Mouse (Mus musculus) embryonic facial prominence, embryonic 13.5 days (tissue): ENCODE data around the gene Lrmp. TPM values are rescaled to one million over a fixed set of nuclear protein-coding genes. Genes with fewer than 3 reads are reported as not detected.
"Not testable (repeated sequence)": the region's sequence is repeated elsewhere in the genome, so short reads cannot be mapped to it uniquely, and the experiment has no call there.

Experiments used
- ATAC-seq: fragments of 200-750 bp; cut with Nextera tagmentation; 2 replicates; pipeline ENCODE4 v1.8.0; 2017; ENCODE audit warnings: low read depth; ENCODE audit not compliant: insufficient number of reproducible peaks, insufficient read depth, low FRiP score, low TSS enrichment
- H3K27ac ChIP-seq: fragments of 300-500 bp; sonication (generic); 2 replicates; pipeline ENCODE4 v1.5.1; 2015; ENCODE audit warnings: moderate library complexity, mild to moderate bottlenecking, inconsistent platforms
- H3K27me3 ChIP-seq: fragments of 300-500 bp; sonication (generic); 2 replicates; pipeline ENCODE4 v1.6.1; 2015; ENCODE audit warnings: mild to moderate bottlenecking, inconsistent platforms
- H3K36me3 ChIP-seq: fragments of 300-500 bp; sonication (generic); 2 replicates; pipeline ENCODE4 v1.6.1; 2015; ENCODE audit warnings: mild to moderate bottlenecking, inconsistent platforms
- H3K4me1 ChIP-seq: fragments of 300-500 bp; sonication (generic); 2 replicates; pipeline ENCODE4 v1.6.1; 2015; ENCODE audit warnings: inconsistent platforms
- H3K4me2 ChIP-seq: fragments of 300-500 bp; sonication (generic); 2 replicates; pipeline ENCODE4 v1.6.1; 2015; ENCODE audit warnings: moderate library complexity, mild to moderate bottlenecking, inconsistent platforms
- H3K4me3 ChIP-seq: fragments of 300-500 bp; sonication (generic); 2 replicates; pipeline ENCODE4 v1.5.1; 2015; ENCODE audit warnings: mild to moderate bottlenecking, inconsistent platforms
- H3K9ac ChIP-seq: fragments of 300-500 bp; sonication (generic); 2 replicates; pipeline ENCODE4 v1.6.1; 2015; ENCODE audit warnings: mild to moderate bottlenecking, inconsistent platforms
- H3K9me3 ChIP-seq: fragments of 300-500 bp; sonication (generic); 2 replicates; pipeline ENCODE4 v1.6.1; 2016; ENCODE audit warnings: inconsistent platforms
- WGBS: fragments of 180-500 bp; shearing (Covaris S2); methylation state at CpG from one replicate; pipeline ENCODE4 v1.1.7; 2015; ENCODE audit warnings: mixed read lengths; 5-methylcytosine and 5-hydroxymethylcytosine counted together
- polyA plus RNA-seq: library from polyadenylated mRNA; unstranded; fragments of >200 nt; fragmentation: Nextera tagmentation; extraction: Ambion mirVana; gene quantifications from 2 replicates; pipeline ENCODE4 v1.2.1, GENCODE M21; 2015

Lrmp gene
- polyA plus RNA-seq, 1 experiment from 2014 or later, result 2.7 TPM

DNA sequence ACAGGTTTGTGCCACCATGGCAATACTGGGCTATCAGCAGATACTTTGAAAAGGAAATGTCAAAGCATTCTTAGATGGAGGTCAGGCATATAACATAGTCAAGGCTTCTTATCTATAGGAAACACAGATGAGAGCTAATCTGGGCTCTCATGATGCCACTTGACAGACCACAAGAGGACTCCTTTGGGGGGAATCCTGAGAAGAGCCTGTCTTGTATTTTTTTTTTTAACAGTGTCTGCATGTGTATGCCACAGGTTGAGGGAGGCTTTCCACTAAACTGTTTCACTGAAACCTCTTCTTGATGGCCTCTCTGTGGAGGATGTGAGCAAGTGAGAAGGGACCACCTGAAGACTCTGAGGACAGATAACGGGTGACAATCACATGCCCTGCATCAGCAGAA is 9.2 kb downstream of the Lrmp start:
- ATAC-seq, result no peak
- no peaks in the 10 kb centered on the region for H3K27me3 ChIP-seq

GRCm38 (mm10) chr6:145125591-145126113 is 10.2 kb downstream of the Lrmp start:
- Histone ChIP-seq H3K36me3 (no peaks in the 10 kb centered on the region), H3K4me3 (no peak overlapping the region), H3K9ac (no peak overlapping the region), H3K27ac (no peak overlapping the region), H3K4me2 (no peak overlapping the region), H3K27me3 (no peaks in the 10 kb centered on the region), H3K4me1 (peaks cover 12% of the 10 kb centered on the region; the same call in 1 of the 2 replicates), H3K9me3 (no peaks in the 10 kb centered on the region)
- WGBS, result 61% methylated on average over 7 of the region's 7 CpGs
- no peak for ATAC-seq

More for the DNA sequence above, 9.2 kb downstream of the Lrmp start:
- H3K9ac ChIP-seq, result no peak overlapping the region
- H3K36me3 ChIP-seq, result no peaks in the 10 kb centered on the region
- H3K27ac ChIP-seq, result no peak overlapping the region
- no peak overlapping the region for H3K4me3 ChIP-seq
- 60% methylated on average over 1 of the region's 1 CpGs for WGBS
- no peak overlapping the region for H3K4me2 ChIP-seq
- peaks cover 15% of the 10 kb centered on the region; the same call in 1 of the 2 replicates for H3K4me1 ChIP-seq
- no peaks in the 10 kb centered on the region for H3K9me3 ChIP-seq

DNA sequence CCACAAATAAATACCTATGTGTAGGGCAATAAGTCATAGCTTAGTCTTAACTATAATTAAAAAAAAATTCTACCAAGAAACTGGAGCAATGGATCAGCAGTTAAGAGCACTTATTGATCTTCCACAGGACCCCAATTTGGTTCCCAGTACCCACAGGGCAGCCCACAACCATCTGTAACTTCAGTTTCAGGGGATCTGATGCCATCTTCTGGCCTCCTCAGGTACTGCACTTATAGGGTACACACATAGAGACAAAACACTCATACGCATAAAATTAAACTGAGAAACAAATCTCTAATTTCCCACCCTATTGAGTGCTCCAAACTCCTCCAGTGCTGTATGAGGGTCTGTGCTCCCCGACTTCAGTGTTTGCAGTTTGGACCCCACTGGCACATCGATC is 12.2 kb downstream of the Lrmp start:
- no peaks in the 10 kb centered on the region for H3K27me3 ChIP-seq
- no peak overlapping the region for H3K4me2 ChIP-seq
- no peak overlapping the region for H3K4me3 ChIP-seq
- H3K9me3 ChIP-seq, result no peaks in the 10 kb centered on the region
- H3K9ac ChIP-seq, result no peak overlapping the region
- no peak overlapping the region for H3K27ac ChIP-seq
- 0 out of 2 replicates have a peak, but pooled peaks cover 3% of the 10 kb centered on the region for H3K4me1 ChIP-seq
- no peak for ATAC-seq
- no peaks in the 10 kb centered on the region for H3K36me3 ChIP-seq
- WGBS, result 98% methylated on average over 3 of the region's 3 CpGs

- Histone ChIP-seq H3K27me3 (no peaks in the 10 kb centered on the region), H3K4me1 (0 out of 2 replicates have a peak, but pooled peaks cover 3% of the 10 kb centered on the region), H3K4me2 (no peak overlapping the region), H3K36me3 (no peaks in the 10 kb centered on the region), H3K9ac (no peak overlapping the region), H3K9me3 (no peaks in the 10 kb centered on the region), H3K4me3 (no peak overlapping the region), H3K27ac (no peak overlapping the region)
- 80% methylated on average over 4 of the region's 4 CpGs for WGBS
- no peak for ATAC-seq
These were observed 14.1 kb downstream of the Lrmp start for GRCm38 (mm10) chr6:145129563-145129962.

DNA sequence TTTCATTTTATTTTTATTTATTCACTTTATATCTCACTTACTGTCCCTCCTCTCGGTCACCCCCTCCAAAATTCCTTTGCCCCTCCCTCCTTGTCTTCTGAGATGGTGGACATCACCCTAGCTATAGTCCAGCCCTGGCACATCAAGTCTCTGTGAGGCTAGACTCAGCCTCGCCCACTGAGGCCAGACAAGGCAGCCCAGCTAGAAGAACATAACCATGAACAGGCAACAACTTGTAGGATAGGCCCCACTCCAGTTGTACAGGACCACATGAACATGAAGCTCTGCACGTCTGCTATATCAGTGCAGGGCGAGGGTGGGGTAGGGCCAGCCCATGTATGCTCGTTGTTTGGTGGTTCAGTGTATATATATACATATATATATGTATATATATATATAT is 16.5 kb downstream of the Lrmp start:
- no peak overlapping the region for H3K9ac ChIP-seq
- 0 out of 2 replicates have a peak, but pooled peaks cover 3% of the 10 kb centered on the region for H3K4me1 ChIP-seq
- no peaks in the 10 kb centered on the region for H3K9me3 ChIP-seq
- H3K27me3 ChIP-seq, result no peaks in the 10 kb centered on the region
- H3K4me2 ChIP-seq, result no peak overlapping the region
- 75% methylated on average over 5 of the region's 5 CpGs for WGBS
- H3K4me3 ChIP-seq, result no peak overlapping the region
- ATAC-seq, result no peak
- H3K36me3 ChIP-seq, result no peaks in the 10 kb centered on the region
- no peak overlapping the region for H3K27ac ChIP-seq

GRCm38 (mm10) chr6:145132969-145133368 is 17.5 kb downstream of the Lrmp start:
- H3K4me3 ChIP-seq, ATAC-seq, H3K9ac ChIP-seq, H3K9me3 ChIP-seq, H3K4me1 ChIP-seq, H3K36me3 ChIP-seq, H3K4me2 ChIP-seq, H3K27ac ChIP-seq, H3K27me3 ChIP-seq: not testable (repeated sequence)
- WGBS, result 72% methylated on average over 5 of the region's 5 CpGs

DNA sequence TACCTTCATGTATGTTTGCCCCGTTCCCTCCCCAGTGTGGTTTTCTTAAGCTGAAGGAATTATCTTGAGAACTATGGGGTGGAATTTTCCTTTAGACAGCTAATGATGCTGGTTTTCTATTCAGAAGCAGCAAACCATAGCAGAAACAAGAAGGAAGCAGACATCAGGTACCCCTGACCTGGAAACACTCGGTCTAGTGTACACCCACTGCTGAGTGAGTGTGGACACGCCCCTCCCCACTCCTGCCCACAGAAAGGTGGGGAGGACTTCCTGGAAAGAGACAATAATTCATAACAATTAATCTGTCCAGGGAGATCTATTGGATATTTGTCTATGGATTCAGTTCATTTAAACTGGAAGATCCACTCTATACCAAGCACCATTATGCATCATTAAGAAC is 19.8 kb downstream of the Lrmp start:
- no peak for ATAC-seq
- Histone ChIP-seq H3K4me3 (no peak overlapping the region), H3K27me3 (no peaks in the 10 kb centered on the region), H3K9me3 (no peaks in the 10 kb centered on the region), H3K36me3 (no peaks in the 10 kb centered on the region), H3K27ac (no peak overlapping the region), H3K9ac (no peak overlapping the region), H3K4me1 (0 out of 2 replicates have a peak, but pooled peaks cover 3% of the 10 kb centered on the region), H3K4me2 (no peak overlapping the region)
- WGBS, result 86% methylated on average over 3 of the region's 3 CpGs

DNA sequence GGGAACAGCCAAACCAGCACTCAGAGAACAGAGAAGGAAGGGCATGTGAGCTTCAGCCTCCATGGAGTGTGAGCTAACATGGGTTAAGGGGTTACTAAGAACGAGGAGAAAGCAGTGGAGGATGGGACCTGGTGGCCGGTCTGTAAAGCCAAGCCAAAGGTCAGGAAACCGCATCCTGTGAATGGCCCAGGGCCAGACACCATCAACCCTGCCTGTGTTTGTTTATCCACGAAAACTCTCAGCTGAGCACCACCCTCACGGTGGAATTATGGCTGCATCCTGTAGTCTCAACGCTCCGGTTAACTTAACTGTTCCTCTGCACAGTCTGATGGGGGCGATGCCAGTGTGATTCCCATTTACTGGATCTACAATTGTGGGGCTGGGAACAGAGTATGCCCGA is 20.4 kb downstream of the Lrmp start:
- H3K9me3 ChIP-seq, result no peaks in the 10 kb centered on the region
- WGBS, result 54% methylated on average over 9 of the region's 9 CpGs
- no peaks in the 10 kb centered on the region for H3K36me3 ChIP-seq
- H3K27ac ChIP-seq, result no peak overlapping the region
- no peak overlapping the region for H3K9ac ChIP-seq
- no peak for ATAC-seq
- H3K27me3 ChIP-seq, result no peaks in the 10 kb centered on the region
- H3K4me3 ChIP-seq, result no peak overlapping the region
- 0 out of 2 replicates have a peak, but pooled peaks cover 3% of the 10 kb centered on the region for H3K4me1 ChIP-seq
- H3K4me2 ChIP-seq, result no peak overlapping the region

DNA sequence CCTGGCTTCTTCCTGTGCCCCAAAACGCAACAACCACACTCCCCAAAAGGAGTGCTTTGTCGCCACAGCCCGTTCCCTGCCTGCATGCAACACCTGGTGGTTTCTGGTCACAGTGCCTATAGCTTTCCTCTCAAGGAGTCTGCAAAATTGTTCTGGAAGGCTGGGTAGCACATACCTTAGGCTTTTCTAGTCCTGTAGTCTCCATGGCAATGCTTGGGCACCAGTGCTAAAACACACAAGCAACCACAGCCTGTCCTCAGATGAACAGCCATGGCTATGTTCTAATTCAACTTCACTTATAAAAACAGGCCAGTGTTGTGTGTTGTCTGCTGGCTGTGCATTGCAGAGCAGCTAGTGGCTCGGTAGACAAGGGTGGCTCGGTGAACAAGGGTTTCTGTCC is 21.4 kb downstream of the Lrmp start:
- 84% methylated on average over 5 of the region's 5 CpGs for WGBS
- H3K9me3 ChIP-seq, result no peaks in the 10 kb centered on the region

DNA sequence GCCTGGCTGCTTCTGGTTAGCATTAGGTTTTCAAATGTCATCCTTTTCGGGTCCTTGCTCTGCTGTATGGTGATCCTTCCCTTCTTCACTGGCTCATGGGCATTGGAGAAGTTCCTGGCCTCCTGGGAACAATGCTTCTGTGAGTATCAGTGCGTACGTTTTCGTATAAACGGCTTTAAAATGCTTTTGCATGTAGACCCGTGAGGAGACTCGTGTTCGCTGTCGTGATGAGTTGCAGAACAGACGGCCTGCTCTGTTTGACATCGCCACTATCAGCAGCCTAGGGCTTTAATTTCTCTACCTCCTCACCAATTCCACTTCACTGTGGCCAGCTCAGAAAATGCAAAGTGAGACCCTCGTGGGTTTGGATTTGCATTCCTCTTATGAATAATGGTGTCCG is 23.8 kb downstream of the Lrmp start:
- Histone ChIP-seq H3K27ac (no peak overlapping the region), H3K4me2 (no peak overlapping the region), H3K9ac (no peak overlapping the region), H3K27me3 (no peaks in the 10 kb centered on the region), H3K4me1 (peaks cover 8% of the 10 kb centered on the region; the same call in 1 of the 2 replicates), H3K9me3 (no peaks in the 10 kb centered on the region), H3K36me3 (no peaks in the 10 kb centered on the region), H3K4me3 (no peak overlapping the region)
- ATAC-seq, result no peak
- WGBS, result 87% methylated on average over 13 of the region's 13 CpGs

More for the DNA sequence above, 21.4 kb downstream of the Lrmp start:
- 0 out of 2 replicates have a peak, but pooled peaks cover 3% of the 10 kb centered on the region for H3K4me1 ChIP-seq
- no peaks in the 10 kb centered on the region for H3K36me3 ChIP-seq
- no peaks in the 10 kb centered on the region for H3K27me3 ChIP-seq
- H3K9ac ChIP-seq, result no peak overlapping the region
- no peak overlapping the region for H3K27ac ChIP-seq
- no peak for ATAC-seq
- no peak overlapping the region for H3K4me2 ChIP-seq
- no peak overlapping the region for H3K4me3 ChIP-seq

GRCm38 (mm10) chr6:145139776-145140475 is 24.5 kb downstream of the Lrmp start:
- H3K4me2 ChIP-seq, result no peak overlapping the region
- 80% methylated on average over 11 of the region's 11 CpGs for WGBS
- no peak for ATAC-seq

GRCm38 (mm10) chr6:145140706-145141105 is 25.3 kb downstream of the Lrmp start:
- no peak for ATAC-seq
- 69% methylated on average over 11 of the region's 11 CpGs for WGBS
- Histone ChIP-seq H3K9me3 (no peaks in the 10 kb centered on the region), H3K27me3 (no peaks in the 10 kb centered on the region), H3K36me3 (no peaks in the 10 kb centered on the region), H3K27ac (no peak overlapping the region), H3K4me2 (no peak overlapping the region), H3K9ac (no peak overlapping the region), H3K4me3 (no peak overlapping the region), H3K4me1 (peaks cover 8% of the 10 kb centered on the region; the same call in 1 of the 2 replicates)

More at GRCm38 (mm10) chr6:145139776-145140475, 24.5 kb downstream of the Lrmp start:
- no peak overlapping the region for H3K4me3 ChIP-seq
- no peaks in the 10 kb centered on the region for H3K27me3 ChIP-seq
- H3K9ac ChIP-seq, result no peak overlapping the region
- H3K9me3 ChIP-seq, result no peaks in the 10 kb centered on the region
- no peaks in the 10 kb centered on the region for H3K36me3 ChIP-seq
- H3K4me1 ChIP-seq, result peaks cover 8% of the 10 kb centered on the region; the same call in 1 of the 2 replicates
- H3K27ac ChIP-seq, result no peak overlapping the region
